Mouse (Mus musculus) kidney, embryonic 15.5 days (tissue): ENCODE measurements around the gene Ap3d1. TPM values are rescaled to one million over a fixed set of nuclear protein-coding genes. Genes with fewer than 3 reads are reported as not detected.

Experiments
- ATAC-seq: fragments of 200-750 bp; cut with Nextera tagmentation; replicated peaks from 2 replicates; pipeline ENCODE4 v1.8.0; 2017; ENCODE audit warnings: moderate TSS enrichment; ENCODE audit not compliant: low FRiP score
- H3K27ac ChIP-seq: fragments of 300-500 bp; sonication (generic); 2 replicates; pipeline ENCODE4 v1.5.1; 2015; ENCODE audit warnings: mild to moderate bottlenecking, inconsistent platforms
- H3K27me3 ChIP-seq: fragments of 300-500 bp; sonication (generic); 2 replicates; pipeline ENCODE4 v1.6.1; 2015; ENCODE audit warnings: inconsistent platforms
- H3K36me3 ChIP-seq: fragments of 300-500 bp; sonication (generic); 2 replicates; pipeline ENCODE4 v1.6.1; 2015; ENCODE audit warnings: inconsistent platforms
- H3K4me1 ChIP-seq: fragments of 300-500 bp; sonication (generic); 2 replicates; pipeline ENCODE4 v1.6.1; 2015; ENCODE audit warnings: inconsistent platforms
- H3K4me2 ChIP-seq: fragments of 300-500 bp; sonication (generic); 2 replicates; pipeline ENCODE4 v1.6.1; 2015; ENCODE audit warnings: moderate library complexity, mild to moderate bottlenecking, inconsistent platforms
- H3K4me3 ChIP-seq: fragments of 300-500 bp; sonication (generic); replicated peaks from 2 replicates; pipeline ENCODE4 v1.5.1; 2015; ENCODE audit warnings: mild to moderate bottlenecking, inconsistent platforms
- H3K9ac ChIP-seq: fragments of 300-500 bp; sonication (generic); 2 replicates; pipeline ENCODE4 v1.6.1; 2015; ENCODE audit warnings: mild to moderate bottlenecking, inconsistent platforms
- H3K9me3 ChIP-seq: fragments of 300-500 bp; sonication (generic); replicated peaks from 2 replicates; pipeline ENCODE4 v1.6.1; 2016; ENCODE audit warnings: inconsistent platforms
- WGBS: fragments of 180-500 bp; shearing (Covaris S2); methylation state at CpG from one replicate; pipeline ENCODE4 v1.1.7; 2015; ENCODE audit warnings: mixed read lengths; 5-methylcytosine and 5-hydroxymethylcytosine counted together
- polyA plus RNA-seq: library from polyadenylated mRNA; unstranded; fragments of >200 nt; fragmentation: Nextera tagmentation; extraction: Ambion mirVana; gene quantifications from 2 replicates; pipeline ENCODE4 v1.2.1, GENCODE M21; 2015

Ap3d1 gene
- polyA plus RNA-seq, 1 experiment from 2014 or later: 70.9 TPM

DNA sequence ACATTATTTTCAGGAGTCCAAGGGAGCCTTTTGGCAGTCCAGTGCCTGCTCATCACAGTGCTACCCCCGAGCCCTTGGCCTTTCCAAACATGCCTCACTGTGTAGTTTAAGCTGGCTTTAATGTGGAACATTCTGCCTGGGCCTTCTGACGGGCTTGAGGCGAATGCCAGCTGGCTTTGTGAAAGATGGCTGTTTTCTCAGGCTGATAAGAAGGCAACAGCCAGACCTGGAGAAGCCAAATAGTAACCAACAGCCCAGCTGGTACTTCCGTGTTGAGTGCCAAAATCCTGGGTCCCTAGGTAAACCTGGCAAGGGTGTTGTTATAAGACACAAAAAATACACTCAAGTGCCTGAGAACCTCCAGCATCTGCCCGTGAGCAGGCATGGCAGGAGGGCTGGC is 5.3 kb downstream of the Ap3d1 start:
- H3K27me3 ChIP-seq: no peaks in the 10 kb centered on the region
- no peak for ATAC-seq
- no peaks in the 10 kb centered on the region for H3K9me3 ChIP-seq
- no peak overlapping the region for H3K4me2 ChIP-seq
- H3K9ac ChIP-seq: no peak overlapping the region
- H3K4me3 ChIP-seq: no peak overlapping the region
- 73% methylated on average over 5 of the region's 5 CpGs for WGBS
- H3K36me3 ChIP-seq: peaks cover 55% of the 10 kb centered on the region
- peaks cover 31% of the 10 kb centered on the region for H3K4me1 ChIP-seq
- H3K27ac ChIP-seq: no peak overlapping the region

DNA sequence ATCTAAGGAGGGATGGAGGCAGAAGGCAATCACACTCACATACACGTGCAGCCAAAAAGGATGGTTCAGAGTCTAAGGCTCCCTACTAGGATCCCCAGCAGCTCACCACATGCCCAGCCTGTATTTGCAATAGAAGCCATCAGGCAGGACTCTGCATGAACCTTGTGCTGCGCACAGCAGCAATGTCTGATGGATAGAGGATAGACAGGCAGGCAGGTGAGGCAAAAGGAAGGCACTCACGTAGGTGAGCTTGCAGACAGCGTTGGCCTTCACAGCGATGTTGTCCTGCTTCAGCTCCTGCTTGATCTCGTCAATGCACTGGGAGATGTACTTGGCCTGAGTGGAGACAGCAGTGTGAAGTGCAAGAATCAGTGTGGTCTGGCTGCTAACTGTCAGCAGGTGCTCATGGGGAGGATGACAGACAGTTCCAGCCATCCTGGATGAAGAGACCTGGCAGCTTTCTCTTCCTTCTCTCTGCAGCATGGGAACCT is 9.4 kb downstream of the Ap3d1 start:
- WGBS: 93% methylated on average over 6 of the region's 6 CpGs
- Histone ChIP-seq H3K27me3 (no peaks in the 10 kb centered on the region), H3K4me3 (no peak overlapping the region), H3K36me3 (peaks cover 94% of the 10 kb centered on the region), H3K9me3 (no peaks in the 10 kb centered on the region), H3K9ac (no peak overlapping the region), H3K27ac (no peak overlapping the region), H3K4me1 (no peaks in the 10 kb centered on the region), H3K4me2 (no peak overlapping the region)
- no peak for ATAC-seq

DNA sequence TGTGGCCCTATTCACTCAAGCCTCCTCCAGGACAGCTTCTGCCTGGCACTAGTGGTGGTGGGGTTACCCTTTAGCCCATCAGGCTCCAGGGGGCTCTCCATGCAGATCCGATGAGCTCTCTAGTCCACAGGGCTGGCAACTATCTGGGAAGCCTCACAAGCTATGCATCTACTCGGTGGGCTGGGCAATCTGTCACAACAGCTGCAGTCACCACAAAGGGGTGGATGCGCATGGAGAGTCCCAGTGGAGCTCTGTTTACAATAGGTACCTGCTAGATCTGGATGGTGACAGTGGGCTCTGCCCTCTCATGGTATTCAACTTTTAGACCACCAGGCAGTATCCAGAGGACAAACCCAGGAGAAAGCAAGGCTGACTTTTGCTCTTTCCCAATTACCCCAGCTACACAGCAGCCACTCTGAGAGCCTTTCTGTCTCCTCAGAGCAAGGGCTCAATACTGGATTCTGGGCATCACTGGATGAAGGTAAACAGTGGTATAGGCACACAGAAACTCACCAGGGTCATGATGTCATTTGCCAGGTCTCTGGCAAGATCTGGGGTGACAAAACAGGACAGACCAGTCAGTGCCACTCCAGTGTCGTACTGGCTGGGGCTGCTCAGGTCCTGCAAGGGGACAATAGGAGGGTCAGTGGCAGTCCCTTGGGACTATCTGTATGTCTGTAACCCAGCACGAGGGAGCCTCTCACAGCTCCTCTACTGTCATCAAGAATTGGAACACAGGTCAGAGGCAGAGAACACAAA is 14.5 kb downstream of the Ap3d1 start:
- no peak overlapping the region for H3K4me2 ChIP-seq
- no peak overlapping the region for H3K9ac ChIP-seq
- no peaks in the 10 kb centered on the region for H3K4me1 ChIP-seq
- no peak for ATAC-seq
- 87% methylated on average over 5 of the region's 5 CpGs for WGBS
- no peak overlapping the region for H3K27ac ChIP-seq
- H3K9me3 ChIP-seq: no peaks in the 10 kb centered on the region
- no peak overlapping the region for H3K4me3 ChIP-seq
- no peaks in the 10 kb centered on the region for H3K27me3 ChIP-seq
- peaks cover 100% of the 10 kb centered on the region for H3K36me3 ChIP-seq

DNA sequence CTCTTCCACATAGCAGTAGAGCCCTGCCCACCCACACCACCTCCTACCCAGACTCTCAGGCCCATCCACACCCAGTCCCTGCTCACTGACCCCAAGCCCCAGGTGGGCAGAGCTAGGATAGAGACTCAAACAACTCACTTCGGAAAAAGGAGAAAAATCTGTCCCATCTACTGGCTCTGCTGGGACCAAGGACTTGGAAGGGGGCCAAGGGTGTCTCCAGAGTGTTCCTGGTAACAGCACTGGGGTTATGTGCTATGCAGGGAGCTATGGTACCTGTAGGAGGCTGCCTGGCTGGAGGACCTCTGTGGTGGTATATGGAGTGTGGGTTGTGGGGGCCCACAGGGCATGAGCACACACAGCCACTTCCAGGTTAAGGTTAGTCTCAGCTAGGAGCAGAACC is 24.8 kb downstream of the Ap3d1 start:
- WGBS: 76% methylated on average over 1 of the region's 1 CpGs
- peaks cover 99% of the 10 kb centered on the region for H3K36me3 ChIP-seq
- H3K9ac ChIP-seq: no peak overlapping the region
- no peak overlapping the region for H3K27ac ChIP-seq
- no peaks in the 10 kb centered on the region for H3K4me1 ChIP-seq
- no peak for ATAC-seq
- no peaks in the 10 kb centered on the region for H3K9me3 ChIP-seq
- no peak overlapping the region for H3K4me3 ChIP-seq
- H3K27me3 ChIP-seq: no peaks in the 10 kb centered on the region
- H3K4me2 ChIP-seq: no peak overlapping the region

DNA sequence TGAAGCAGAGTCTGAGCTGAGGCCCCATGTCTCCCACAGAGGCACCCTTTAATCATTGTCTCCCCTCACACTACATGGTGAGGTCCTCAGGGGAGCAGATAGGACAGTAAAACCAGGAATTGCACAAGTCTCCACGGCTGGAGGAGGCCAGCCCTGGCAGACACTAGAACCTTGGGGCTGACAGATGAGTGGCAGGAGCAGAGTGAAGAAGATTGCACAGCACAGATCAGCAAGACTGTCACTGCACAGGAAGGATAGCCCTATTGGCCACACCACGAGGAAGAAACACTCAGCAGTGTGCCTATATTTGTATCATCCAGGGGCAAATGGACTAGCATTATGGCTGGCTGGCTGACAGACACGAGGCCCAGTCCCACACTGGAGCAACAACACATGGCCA is 31.2 kb downstream of the Ap3d1 start:
- no peaks in the 10 kb centered on the region for H3K4me1 ChIP-seq
- no peak for ATAC-seq
- H3K27ac ChIP-seq: no peak overlapping the region
- no peaks in the 10 kb centered on the region for H3K27me3 ChIP-seq
- H3K4me3 ChIP-seq: no peak overlapping the region
- peaks cover 99% of the 10 kb centered on the region for H3K36me3 ChIP-seq
- 86% methylated on average over 3 of the region's 3 CpGs for WGBS
- no peaks in the 10 kb centered on the region for H3K9me3 ChIP-seq
- no peak overlapping the region for H3K9ac ChIP-seq
- H3K4me2 ChIP-seq: no peak overlapping the region

DNA sequence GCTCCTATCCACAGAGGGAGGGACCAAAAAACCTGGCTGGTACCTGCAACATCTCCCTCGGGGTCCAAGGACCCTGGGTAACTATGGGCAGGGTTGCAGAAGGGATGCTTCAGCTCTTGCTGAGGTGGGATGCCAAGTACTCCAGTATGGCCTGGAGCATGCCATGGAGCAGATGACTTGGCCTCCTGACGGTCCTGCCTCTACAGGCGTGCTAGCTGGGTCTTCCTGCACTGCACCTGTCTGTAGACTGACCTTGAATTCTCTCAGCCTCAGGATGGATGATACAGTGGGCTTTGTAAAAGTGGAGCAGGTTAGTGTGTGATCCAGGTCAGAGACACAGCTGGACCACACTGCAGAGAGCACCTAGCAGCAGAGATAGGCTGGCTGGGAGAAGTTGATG is 36.6 kb downstream of the Ap3d1 start:
- H3K27me3 ChIP-seq: no peaks in the 10 kb centered on the region

DNA sequence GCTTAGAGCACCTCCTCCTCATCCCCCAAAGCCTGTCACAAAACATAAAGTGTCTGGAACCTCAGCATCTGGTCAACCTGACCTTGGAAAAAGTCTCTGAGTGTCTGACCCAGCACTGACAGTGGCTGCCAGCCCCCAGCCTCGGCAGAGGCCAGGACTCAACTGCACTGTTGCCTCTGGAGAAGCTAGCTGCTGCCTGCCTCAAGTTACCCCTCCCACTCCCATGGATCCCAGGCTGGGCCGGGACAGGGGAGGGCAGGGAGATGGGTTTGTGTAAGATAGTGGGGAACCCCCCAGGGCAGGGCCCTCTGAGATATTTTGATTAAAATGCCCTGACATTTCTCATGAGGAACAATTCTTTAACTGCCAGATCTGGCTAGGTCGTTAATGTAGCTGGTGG is 37.0 kb downstream of the Ap3d1 start:
- H3K9ac ChIP-seq: no peak overlapping the region
- H3K4me2 ChIP-seq: no peak overlapping the region
- no peaks in the 10 kb centered on the region for H3K9me3 ChIP-seq
- no peaks in the 10 kb centered on the region for H3K27me3 ChIP-seq
- WGBS: 56% methylated on average over 3 of the region's 3 CpGs
- H3K4me1 ChIP-seq: peaks cover 29% of the 10 kb centered on the region
- H3K4me3 ChIP-seq: no peak overlapping the region
- no peak for ATAC-seq
- no peak overlapping the region for H3K27ac ChIP-seq
- H3K36me3 ChIP-seq: peaks cover 47% of the 10 kb centered on the region

More for the DNA sequence above, 36.6 kb downstream of the Ap3d1 start:
- Histone ChIP-seq H3K4me2 (no peak overlapping the region), H3K4me3 (no peak overlapping the region), H3K36me3 (peaks cover 52% of the 10 kb centered on the region), H3K4me1 (peaks cover 24% of the 10 kb centered on the region), H3K9ac (no peak overlapping the region), H3K27ac (no peak overlapping the region), H3K9me3 (no peaks in the 10 kb centered on the region)
- no peak for ATAC-seq
- 77% methylated on average over 3 of the region's 3 CpGs for WGBS

DNA sequence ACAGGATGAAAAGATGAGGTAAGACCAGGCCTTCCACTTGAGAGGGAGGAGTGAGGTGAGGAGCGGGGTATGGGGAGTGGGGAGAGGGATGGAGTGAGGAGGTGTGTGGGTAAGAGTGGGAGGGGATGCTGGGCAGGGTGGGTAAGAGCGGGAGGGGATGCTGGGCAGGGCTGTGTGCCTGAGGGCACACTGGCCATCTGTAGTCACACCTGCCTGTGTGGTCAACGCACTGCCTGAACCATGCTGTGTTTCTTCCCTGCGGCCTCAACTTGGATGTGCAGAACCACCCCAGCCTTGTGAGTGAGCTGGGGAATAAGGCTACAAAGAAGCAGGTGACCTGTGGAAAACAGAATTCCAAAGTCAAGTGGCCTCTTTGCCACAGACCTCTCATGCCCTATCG is 37.6 kb downstream of the Ap3d1 start:
- H3K9me3 ChIP-seq: no peaks in the 10 kb centered on the region
- H3K4me3 ChIP-seq: no peak overlapping the region
- H3K27me3 ChIP-seq: no peaks in the 10 kb centered on the region
- no peak for ATAC-seq
- no peak overlapping the region for H3K27ac ChIP-seq
- peaks cover 32% of the 10 kb centered on the region for H3K4me1 ChIP-seq
- WGBS: 88% methylated on average over 5 of the region's 5 CpGs
- no peak overlapping the region for H3K9ac ChIP-seq
- no peak overlapping the region for H3K4me2 ChIP-seq
- peaks cover 41% of the 10 kb centered on the region for H3K36me3 ChIP-seq

DNA sequence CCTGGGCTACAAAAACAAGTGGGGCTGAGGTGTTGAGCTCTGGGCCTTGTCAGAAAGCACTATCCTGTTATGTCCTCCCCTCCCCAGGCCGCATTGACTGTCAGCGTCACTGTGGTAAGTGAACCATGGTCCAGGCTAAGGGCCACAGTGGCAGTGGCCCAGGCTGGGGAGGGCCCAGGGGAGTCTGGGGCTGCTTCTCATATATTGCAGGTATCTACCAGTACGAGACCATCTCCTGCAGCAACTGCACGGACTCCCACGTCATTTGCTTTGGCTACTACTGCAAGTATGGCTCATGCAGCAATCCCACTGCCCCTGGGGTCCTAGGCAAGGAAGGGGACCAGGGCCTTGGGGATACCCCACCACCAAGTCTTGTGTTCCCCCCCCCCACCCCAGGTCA is 38.4 kb downstream of the Ap3d1 start:
- peaks cover 33% of the 10 kb centered on the region for H3K36me3 ChIP-seq
- ATAC-seq: no peak
- H3K9me3 ChIP-seq: no peaks in the 10 kb centered on the region
- peak overlapping the region; percentile 58; the same call in 1 of the 2 replicates for H3K9ac ChIP-seq
- peak overlapping the region; percentile 78 for H3K4me2 ChIP-seq
- H3K4me1 ChIP-seq: peaks cover 35% of the 10 kb centered on the region
- no peaks in the 10 kb centered on the region for H3K27me3 ChIP-seq
- H3K27ac ChIP-seq: no peak overlapping the region
- H3K4me3 ChIP-seq: peak overlapping the region; percentile 71
- 86% methylated on average over 5 of the region's 5 CpGs for WGBS

DNA sequence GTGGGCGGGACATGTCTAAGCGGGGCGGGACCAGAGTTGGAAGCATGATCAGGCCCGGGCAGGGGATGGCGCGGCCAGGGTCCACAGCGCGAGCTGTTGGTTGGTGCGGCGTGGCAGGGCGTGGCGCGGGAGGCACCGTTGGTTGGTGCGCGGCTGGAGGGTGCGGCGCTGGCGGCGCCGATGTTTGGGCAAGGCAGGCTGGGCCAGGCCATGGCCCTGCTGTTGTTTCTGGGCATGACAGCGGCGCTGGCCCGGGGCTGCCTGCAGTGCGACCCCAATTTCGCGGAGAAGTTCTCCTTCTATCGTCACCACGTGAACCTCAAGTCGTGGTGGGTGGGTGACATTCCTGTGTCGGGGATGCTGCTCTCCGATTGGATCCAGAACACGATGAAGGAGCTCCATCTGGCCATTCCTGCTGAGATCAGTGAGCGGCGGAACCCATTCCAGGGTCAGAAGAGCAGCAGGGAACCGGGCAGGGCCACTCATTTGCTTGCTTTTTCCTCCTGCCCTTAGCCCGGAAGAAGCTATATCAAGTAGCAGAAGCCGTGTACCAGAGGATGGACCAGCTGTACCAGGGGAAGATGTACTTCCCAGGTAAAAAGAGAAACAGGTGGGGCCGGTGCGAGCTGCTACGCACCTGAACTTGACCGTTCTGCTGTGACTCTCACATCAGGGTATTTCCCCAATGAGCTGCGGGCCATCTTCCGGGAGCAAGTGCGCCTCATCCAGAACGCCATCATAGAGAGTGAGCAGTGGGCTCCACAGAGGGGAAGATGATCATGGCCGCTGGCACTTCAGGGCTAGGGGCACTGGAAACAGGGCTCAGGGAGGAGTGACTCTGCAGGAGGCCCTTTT is 39.3 kb downstream of the Ap3d1 start:
- peak overlapping the region; percentile 71 for H3K4me3 ChIP-seq
- peaks cover 25% of the 10 kb centered on the region for H3K36me3 ChIP-seq
- peak overlapping the region; percentile 78 for H3K4me2 ChIP-seq
- H3K27me3 ChIP-seq: no peaks in the 10 kb centered on the region
- no peaks in the 10 kb centered on the region for H3K9me3 ChIP-seq
- peaks cover 40% of the 10 kb centered on the region for H3K4me1 ChIP-seq
- peak; percentile 90 for ATAC-seq
- H3K27ac ChIP-seq: peak overlapping the region; percentile 90
- peak overlapping the region; percentile 58 for H3K9ac ChIP-seq
- WGBS: 2% methylated on average over 47 of the region's 47 CpGs

DNA sequence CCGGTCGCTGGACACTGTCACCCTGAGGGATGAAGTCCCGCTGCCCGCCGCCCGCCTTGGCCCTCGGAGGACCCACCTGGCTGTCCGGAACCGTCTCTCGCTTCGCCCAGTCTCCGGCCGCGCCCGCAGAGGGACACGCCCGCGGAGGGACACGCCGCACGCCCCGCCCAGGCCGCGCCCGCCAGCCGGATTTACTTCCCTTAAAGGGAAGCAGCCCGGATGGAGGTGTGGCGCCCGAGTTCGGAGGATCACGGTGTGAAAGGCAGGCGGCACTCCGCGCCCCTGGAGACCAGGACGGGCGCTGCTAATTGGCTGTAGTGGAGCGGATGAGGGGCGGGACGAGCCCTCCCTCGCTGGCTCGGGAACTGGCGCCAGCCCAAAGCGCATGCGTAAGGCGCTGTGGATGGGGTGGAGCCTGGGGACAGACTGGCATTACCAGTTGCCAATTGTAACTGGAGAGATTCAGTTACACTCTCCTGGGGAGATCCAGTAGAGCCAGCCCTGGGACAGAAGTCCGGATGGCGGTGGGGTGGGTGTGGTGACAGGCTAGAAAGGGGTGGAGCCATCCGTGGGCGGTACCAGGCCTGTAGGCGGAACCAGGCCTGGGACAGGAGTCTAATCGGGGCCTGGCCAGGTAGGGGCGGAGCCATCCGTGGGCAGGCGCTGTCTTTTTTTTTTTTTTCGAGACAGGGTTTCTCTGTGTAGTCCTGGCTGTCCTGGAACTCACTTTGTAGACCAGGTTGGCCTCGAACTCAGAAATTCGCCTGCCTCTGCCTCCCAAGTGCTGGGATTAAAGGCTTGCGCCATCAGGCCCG is 40.1 kb downstream of the Ap3d1 start, which contains the start of the genes Mob3a and Izumo4:
TSS of gene Mob3a (minus strand) at position 257 of the 815 bp plus-strand sequence.
TSS of gene Izumo4 (plus strand) at position 464 of the 815 bp plus-strand sequence.
- H3K9me3 ChIP-seq: no peaks in the 10 kb centered on the region
- ATAC-seq: peak; percentile 97
- under 1% methylated on average over 59 of the region's 59 CpGs for WGBS
- H3K27ac ChIP-seq: peak within 1 kb of the TSS; percentile 90
- peaks cover 46% of the 10 kb centered on the region for H3K4me1 ChIP-seq
- no peaks in the 10 kb centered on the region for H3K27me3 ChIP-seq
- H3K36me3 ChIP-seq: peaks cover 16% of the 10 kb centered on the region
- H3K4me3 ChIP-seq: peak within 1 kb of the TSS; percentile 71
- peak within 1 kb of the TSS; percentile 78 for H3K4me2 ChIP-seq
- H3K9ac ChIP-seq: peak within 1 kb of the TSS; percentile 66
